Mouse (Mus musculus) layer of hippocampus, postnatal 10 days (tissue): ENCODE data around the gene Fam189a1. TPM values are rescaled to one million over a fixed set of nuclear protein-coding genes. Genes with fewer than 3 reads are reported as not detected.

Source experiments
- DNase-seq, 2 experiments: peaks; one replicate each; pipeline ENCODE4 v3.0.0; 2021; ENCODE audit warnings: low spot score in 2 of 2
- long read RNA-seq: library from polyadenylated mRNA; stranded (forward); transcript quantifications from one replicate; pipeline ENCODE4 v2.0.0, GENCODE M21; 2023
- total RNA-seq, 2 experiments: library from RNA; stranded (reverse); gene quantifications; 2 replicates each; pipeline ENCODE4 v1.2.3; 2021

Gene Fam189a1
- 10 to 100 TPM; 72.4 to 90.3 TPM for total RNA-seq
- long read RNA-seq, full-length matches to known transcripts: 14 of 31 reads
- long read RNA-seq, partial matches to known transcripts: 4 of 31 reads
- long read RNA-seq, other reads (novel, unspliced or antisense): 13 of 31 reads

DNA sequence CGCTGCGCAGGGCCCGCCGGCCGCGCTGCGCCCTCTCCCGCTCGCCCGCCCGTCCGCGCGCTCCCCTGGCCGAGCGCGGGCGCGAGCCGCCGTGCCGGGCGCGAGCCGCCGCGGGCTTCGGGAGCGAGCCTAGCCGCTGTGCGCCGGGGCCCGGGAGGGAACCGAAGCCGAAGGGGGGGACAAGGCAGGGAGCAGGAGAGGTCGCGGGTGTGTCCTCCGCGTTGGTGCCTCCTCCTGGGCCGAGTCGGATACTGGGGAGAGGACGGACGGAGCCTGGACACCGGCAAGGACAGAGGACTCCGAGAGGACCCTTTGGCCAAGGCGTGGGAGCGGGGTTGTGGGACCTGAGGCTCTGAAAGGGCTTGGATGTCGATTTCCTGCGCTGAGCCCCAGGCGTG is at the start of gene Fam189a1:
Gene Fam189a1, minus strand, starts transcription at position 57 of the 398 bp plus-strand sequence.
- DNase-seq: peak; percentile 38 to 72

DNA sequence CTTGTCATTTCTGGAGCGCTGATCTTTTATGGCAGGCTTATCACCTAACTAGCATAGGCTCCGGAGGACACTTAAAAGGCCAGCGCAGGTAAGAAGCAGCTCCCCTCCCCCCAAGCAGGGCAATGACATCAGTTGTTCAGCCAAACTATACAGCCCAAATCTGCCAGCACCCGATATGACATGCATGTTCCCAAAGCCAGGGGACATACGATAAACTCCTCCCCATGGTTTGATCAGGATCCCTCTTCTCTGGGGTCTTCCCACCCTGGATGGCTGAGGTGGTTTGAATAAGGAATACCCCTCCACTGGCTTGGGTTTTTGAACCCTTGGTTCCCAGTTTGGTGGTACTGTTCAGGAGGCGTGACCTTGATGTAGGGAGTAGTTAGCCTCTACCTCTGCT is 49.7 kb upstream of the Fam189a1 start:
- no peak for DNase-seq

DNA sequence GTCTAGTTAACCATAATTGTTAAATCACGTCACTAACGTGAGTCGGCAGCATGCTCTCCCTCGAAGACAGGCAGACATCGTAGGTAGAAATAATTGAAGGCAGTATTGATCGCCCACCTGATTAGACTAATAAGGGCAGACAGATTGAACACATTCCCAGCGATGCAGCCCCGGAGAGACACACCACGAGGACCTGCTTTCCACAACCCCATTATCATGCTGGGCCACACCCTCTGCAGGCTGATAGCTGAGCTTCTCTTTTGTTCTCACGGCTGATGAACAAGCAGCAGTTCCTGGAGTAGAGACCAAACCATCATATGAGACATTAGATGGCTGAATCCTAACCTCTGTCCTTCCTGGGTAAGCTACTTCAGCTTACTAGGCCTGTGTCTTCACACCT is 46.3 kb upstream of the Fam189a1 start:
- no peak for DNase-seq

DNA sequence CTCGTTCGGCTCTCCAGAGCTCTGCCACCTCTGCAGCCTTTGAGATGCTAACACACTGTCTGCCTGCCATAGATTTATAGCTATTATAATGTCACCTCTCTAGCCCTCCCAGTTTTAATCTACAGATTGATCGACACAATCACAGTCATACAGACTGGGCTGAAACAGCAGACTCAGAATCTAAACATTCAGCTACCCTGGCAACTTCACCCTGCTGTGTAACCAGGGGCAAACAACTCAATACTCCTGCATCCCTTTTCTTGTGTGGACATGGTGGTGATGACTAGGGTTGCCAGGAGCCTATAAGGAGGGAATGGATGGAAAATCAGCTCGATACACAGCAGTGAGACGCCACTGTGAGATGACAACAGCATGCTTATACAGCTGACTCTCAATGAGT is 24.3 kb upstream of the Fam189a1 start:
- no peak for DNase-seq

DNA sequence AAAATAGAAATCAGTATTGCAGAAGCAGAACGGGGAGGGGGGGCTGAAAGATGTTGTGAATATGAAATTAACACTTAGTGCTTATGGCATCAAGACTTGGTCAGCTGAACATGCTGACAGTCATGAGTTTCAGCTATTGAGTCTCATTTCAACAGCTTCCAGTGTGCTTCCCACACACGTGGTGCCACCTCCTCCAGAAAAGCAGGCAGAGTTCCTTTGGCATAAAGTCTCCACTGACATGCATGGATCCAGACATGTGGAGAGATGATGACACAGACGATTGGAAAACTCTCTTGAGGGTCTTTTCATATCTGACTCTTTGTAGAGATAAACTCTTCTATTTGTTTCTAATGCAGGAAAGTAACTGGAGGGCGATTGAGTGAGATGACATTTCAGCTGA is 14.4 kb upstream of the Fam189a1 start:
- no peak for DNase-seq

DNA sequence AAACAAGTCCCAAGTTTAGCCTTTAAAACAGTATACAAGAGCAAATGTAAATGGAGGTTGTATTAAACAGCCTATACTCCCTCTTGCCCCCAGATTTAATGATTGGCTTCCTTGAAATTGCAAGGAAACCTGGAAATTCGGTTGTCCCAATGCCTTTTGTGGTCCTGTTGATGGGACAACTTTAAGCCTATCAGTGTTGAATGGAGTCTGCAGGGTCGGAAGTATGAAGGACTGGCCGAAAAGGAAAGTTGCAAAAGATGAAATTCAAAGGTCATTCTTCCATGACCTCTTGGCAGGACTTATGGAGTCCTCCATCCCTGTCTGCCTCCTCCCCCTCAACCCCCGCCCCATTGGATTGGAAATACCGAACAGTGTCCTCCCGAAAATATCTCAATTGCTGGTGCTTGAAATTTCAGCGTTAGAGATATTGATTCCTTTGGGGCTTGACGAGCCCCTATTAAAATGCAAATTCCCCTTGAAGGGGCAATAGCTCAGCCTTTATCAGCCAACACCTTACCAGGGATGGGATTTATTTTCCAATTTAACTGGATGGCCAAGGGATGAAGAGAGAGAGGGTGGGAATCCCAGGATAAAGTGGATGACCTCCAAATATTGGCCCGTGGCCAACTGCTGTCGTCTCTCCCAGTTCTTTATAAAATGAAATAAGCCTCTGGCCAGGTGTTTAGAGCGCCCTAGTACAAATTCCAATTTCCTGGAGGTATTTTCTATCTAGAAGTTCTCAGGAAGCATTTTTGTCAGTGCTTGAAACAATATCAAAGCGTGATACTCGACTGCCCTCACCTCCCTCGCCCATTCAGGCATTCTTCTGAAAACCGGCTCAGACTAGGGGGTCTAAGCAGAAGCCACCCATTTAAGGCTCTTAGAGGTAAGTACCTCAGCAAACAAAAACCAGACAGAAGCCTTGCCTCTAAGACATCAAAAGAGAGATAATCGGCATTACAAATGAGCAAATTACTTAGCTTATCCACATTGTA is 958 bp upstream of the Fam189a1 start:
- no peak for DNase-seq

DNA sequence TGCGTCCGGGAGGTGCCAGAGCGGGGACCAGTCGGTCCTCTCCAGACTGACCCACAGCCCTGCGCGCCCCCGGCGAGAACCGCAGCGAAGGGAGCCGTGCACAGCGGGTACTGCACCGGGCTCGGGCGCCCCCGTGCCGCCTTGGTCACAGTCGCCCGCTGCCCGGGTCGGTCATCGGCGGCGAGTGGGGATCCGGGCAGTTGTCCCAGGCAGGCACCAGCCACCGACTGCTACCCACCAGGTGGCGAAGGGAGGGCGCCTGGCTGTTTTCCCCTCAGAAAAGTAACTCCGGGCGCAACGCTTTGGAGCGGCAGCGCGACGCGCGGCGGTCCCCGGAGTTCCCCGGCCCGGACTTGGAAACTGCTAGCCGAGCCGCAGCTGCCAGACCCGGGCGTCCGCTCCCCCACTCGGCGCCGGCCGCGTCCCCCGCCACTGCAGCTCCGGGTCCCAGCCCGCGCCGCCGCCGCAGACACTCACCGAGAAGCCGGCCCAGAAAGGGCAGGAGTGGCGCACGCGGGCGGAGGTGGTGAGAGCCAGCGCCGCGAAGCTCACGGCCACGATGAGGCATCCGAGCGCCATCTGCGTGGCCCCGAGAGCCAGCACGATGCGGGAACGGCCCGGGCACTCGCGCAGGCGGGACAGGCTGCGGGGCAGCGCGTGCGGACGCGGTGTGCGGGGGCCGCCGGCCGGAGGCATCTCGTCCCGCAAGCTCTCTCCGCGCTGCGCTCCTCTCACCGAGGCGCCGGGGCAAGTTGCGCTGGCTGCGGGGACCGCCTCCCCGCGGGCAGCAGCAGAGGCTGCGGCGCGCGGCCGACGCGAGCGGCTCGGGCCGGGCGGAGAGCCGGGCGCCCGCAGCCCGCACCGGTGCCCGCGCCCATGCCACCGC is 499 bp downstream of the Fam189a1 start:
- peak; percentile 61 to 73 for DNase-seq

DNA sequence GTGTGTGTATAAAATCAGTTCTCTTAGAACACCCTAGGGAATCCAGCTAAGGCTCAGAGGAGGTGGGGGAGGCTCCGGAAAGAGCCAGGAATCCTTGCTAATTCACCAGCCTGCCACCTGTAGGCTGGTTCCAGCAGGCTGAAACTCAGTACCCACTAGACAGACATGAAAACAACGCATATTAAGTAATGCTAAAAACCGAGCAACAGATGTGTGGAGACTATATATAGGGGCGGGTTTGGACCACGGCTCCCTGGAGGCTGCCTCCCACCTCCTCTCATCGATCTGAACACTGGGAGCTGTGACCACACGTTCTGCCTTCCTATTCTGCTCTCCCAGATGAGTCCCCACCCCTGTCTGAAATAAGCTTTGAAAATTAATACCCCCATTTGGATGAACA is 1.8 kb downstream of the Fam189a1 start:
- DNase-seq: peak in 1 of 2 experiments; percentile 19

DNA sequence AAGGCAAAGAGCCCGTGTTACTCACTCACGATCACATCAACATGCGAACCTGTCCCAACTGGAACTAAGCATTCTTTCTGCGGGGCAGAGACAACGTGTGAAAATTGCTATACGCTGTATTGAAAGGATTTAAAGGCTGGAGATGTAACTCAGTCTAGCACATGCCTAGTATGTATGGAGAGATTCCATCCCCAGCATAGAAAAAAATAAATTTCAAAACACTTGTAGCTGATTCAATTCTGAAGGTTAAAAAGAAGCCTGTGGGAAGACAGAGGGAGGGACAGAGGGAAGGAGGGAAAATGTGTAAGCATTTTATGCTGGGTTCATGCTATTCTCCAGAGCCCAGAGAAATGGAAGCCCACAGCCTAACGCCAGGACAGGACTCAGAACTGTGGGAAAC is 2.5 kb downstream of the Fam189a1 start:
- no peak for DNase-seq

DNA sequence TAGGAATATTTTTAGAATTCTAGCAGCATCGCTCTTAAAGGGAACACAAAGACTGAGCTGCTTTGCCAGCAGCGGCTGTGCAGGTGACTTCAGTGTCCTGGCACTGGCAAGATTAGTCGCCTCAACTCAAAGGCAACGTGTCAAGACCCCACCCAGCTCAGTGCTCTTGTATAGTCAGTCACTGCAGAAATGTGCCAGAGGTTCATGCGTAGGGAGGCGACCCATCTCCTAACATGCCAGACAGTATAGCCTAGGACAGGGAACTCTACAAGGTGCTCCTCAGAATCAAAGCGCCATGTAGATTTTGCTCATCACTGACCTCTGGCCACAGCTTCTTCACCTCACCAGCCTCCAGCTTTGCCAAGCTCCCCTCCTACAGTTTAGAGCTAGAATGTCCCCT is 4.8 kb downstream of the Fam189a1 start:
- DNase-seq: no peak

DNA sequence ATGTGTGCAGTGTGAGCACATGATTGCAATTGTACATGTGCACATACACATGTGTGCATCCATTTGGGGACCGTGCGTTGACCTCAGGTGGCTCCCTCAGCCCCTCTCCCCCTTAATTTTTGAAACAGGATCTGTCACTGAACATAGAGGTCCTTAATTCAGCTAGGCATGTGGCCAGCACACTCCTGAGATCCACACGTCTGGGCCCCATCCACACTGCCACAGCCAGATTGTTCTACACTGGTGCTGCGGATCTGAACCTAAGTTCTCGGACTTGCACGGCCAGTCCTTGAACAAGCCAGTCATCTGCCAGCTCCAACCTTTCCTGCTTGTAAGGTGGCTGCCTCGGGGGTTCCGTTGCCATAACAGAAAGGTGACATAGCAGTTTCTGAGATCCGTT is 7.3 kb downstream of the Fam189a1 start:
- DNase-seq: no peak

DNA sequence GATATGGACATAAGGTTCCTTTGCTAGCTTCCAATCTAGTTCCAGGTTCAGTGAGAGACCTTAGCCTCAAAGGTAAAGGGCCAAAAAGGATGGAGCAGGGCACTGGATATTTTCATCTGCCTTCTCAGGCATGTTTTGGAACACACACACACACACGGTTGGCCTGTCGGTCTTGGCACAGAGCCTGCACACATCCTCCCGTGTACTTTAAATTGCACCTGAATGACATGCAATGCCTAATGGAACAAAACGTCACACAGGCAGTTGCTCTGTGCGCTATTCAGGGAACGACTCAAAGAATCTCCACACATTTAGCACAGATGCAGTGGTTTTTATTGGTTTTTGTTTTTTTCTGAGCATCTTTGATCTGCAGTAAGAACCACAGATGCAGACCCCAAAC is 11.5 kb downstream of the Fam189a1 start:
- DNase-seq: no peak

DNA sequence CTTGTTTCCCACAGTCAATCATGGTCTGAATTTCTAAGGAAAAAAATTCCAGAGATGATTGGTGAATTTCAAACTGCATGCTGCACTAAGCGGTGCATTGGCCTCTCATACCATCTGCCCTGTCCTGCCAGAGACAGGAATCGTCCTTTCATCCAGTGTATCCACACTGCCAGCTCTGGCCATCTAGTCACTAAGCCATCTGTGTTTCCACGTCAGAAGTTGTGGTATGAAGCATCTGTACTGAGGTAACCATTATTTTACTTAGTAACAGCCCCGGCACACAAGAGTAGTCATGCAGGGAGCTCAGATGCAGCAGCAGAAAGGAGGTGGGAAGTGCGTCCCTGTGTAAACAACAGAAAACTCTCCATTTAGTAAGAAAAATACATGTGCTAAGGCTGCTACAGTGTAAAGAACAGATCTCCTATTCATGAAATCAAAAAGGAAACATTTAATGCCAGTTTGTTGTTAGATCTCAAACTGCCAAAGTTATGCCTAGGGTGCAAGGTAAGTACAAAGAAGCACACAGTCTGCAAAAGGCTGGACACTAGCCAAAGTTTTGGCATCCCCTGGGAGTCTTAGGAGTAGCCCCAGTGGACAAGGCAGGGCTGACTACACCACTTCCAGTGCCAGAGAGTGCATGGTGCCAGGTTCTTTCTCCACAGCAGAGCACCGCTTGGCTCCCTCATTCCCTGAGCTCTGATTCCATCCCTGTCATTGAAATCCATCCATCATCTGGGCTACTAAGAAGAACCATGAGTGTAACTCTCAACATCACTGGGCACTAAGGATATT is 14.3 kb downstream of the Fam189a1 start:
- peak; percentile 28 to 39 for DNase-seq

DNA sequence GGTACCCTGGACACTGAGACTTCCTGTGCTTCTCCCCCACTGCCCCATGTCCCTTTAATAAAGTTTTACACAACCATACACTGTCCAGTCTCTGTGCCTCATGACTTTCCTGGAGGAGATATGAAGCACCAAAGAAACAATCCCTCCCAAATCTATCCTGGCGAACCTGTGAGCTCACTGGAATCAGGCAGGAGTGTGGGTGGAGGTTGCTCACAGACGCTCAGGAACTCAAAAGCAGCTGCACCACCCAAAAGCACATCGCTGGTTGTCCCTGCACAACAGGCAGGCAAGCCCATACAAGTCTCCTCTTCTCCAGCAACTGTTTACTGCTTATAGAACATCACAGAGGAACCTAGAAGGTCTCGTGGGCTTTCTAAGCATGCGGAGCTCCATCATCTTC is 15.5 kb downstream of the Fam189a1 start:
- DNase-seq: no peak

DNA sequence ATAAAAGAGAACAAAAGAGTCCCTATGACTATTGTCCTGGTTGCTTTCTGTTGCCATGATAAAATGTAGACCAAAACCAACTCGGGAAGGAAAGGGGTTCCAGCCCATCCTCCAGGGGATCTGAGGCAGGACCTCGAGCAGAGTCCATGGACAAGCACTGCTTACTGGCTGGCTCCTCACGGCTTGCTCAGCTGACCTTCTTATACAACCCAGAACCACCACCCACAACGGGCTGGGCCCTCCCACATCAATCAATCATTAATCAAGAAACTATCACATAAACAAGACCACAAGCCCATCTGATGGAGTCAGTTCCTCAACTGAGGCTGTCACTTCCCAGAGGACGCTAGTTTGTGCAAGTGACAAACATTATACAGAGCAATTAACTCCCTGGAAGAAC is 16.3 kb downstream of the Fam189a1 start:
- DNase-seq: no peak

DNA sequence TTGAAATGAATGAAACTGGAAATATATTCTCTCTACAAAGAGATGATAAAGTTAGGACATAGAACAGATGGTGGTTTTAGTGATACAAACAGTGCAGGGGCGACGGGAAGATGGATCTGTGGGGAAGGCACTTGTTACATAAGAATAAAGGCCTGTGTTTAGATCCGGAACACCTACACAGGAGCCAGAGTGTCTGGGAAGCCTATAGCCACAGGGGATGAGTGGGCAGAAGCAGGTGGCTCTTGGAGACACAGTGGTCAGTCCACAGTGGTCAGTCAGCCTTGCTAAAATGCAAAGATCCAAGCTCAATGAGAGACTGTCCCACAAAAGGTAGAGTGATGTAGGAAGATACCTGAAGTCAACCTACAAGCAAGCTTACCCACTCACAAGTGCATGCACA is 32.6 kb downstream of the Fam189a1 start:
- no peak for DNase-seq

DNA sequence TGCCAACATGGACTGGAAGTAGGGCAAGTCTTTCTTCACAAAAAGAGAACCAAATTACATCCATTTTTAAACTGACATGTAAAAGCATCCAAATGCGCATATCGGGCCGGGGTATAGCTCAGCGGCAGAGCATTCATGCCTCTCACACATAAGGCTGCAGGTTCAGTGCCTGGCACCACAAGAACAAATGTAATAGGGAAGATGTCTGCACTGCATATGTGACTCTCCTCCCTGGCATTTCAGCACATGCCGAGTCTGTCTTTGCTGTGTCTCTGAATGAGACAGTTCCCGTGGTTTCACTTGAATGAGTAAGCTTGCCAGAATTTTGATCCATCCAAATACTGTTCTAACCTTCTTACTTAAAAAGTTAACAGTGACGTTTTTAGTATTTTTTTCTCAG is 39.5 kb downstream of the Fam189a1 start:
- no peak for DNase-seq

DNA sequence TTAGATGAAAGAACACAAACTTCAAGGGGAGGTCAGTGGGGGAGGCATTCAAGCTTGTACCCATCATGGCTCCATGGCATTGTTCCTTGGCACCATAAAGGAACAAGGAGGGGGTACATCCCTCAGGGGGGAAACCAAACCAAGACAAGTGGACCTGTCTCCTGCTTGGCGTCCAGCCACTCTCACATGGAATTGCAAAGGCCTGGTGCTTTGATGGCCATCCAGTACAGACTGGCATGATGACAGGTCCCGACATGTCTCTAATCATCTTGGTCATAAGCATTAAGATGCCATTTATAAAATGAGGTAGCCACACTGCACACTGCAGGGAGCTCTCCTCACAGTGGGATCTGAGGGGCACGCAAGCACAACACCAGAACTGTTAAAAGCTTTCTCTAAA is 41.0 kb downstream of the Fam189a1 start:
- DNase-seq: no peak

DNA sequence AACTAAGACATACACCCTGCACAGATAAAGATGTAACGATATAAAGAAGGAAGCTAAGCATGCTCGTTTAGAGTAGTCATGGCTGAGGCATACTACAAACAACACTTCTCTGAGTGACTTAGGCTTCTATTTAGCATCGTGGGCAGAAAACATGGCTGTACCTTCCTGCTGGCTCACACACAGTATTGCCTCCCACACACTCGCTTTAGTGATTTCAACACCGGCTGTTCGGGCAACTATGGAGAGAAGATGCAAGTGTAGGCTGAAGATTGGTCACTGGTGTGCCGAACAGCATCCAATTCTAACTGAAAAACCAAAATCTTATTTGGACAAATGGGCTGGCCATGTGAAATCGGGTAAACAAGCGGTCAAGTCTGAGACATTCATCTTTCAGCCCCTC is 44.7 kb downstream of the Fam189a1 start:
- DNase-seq: peak in 1 of 2 experiments; percentile 28

DNA sequence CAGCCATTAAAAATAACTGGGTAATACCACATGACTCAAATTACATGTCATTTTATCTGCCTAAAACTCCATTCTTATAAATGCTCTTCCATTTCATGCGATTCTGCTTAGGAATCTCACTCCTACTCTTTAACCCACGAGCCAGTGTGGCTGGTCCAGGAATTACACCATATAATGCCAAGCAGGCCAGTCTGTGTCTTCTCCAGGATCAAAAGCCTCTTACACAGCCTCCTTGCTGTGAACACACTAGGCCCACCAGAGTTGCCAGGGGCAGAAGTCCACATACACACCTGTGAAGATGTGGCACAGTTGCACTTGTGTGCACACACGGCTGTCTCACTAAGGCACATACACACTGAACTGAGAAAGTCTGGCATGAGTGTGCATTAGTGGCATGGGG is 50.8 kb downstream of the Fam189a1 start:
- DNase-seq: no peak

DNA sequence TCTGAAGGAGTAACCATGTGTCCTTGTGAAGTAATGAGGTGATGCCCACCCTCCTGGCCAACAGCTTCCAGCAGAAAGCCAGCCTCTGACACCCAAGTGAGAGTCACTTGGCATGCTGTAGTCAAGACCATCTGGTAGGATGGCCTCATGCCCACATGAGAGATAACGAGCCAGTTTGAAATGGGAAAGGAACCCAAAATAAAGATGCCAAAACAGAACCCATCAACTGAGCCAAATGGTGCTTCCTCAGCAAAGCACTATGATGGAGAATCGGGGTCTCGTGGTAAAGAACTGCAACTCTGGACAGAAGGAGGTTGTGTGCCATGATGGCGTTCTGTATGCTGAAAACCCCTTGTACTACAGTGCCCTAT is 51.3 kb downstream of the Fam189a1 start:
- DNase-seq: peak; percentile 77
